Mouse (Mus musculus): ENCODE data around the gene Slc25a40. TPM values are rescaled to one million over a fixed set of nuclear protein-coding genes. Genes with fewer than 3 reads are reported as not detected.

Gene Slc25a40
- polyA plus RNA-seq, 1 experiment from 2014 or later, result 14.3 TPM

Other genes with a start within 250 kb of the Slc25a40 start
- 13.7 and 14.6 TPM in 2 replicates for gene Adam22, start 54.7 kb upstream of the Slc25a40 start, polyA plus RNA-seq (2015; fragmentation: Nextera tagmentation; extraction: Ambion mirVana)
- gene Dbf4, start 134 bp upstream of the Slc25a40 start, polyA plus RNA-seq (2015; fragmentation: Nextera tagmentation; extraction: Ambion mirVana), result 38.8 and 39.2 TPM in 2 replicates
- 5.6 and 6.8 TPM in 2 replicates for gene Rundc3b, start 200.1 kb downstream of the Slc25a40 start, polyA plus RNA-seq (2015; fragmentation: Nextera tagmentation; extraction: Ambion mirVana)
- 0.28 and 0.29 TPM in 2 replicates for gene Abcb1a, start 237.2 kb downstream of the Slc25a40 start, polyA plus RNA-seq (2015; fragmentation: Nextera tagmentation; extraction: Ambion mirVana)